Mouse (Mus musculus): Measurements from ENCODE around the gene Tfec. TPM values are rescaled to one million over a fixed set of nuclear protein-coding genes. Genes with fewer than 3 reads are reported as not detected.

Gene Tfec
- not detected for total RNA-seq (2021)
- long read RNA-seq: 0 reads

- DNase-seq (ENCODE audit: low spot score in 2 of 2): no peak
Observed at GRCm38 (mm10) chr6:16898251-16898862, at the start of gene Tfec. Gene Tfec, minus strand, starts transcription at chr6:16898441.

- DNase-seq (ENCODE audit: low spot score in 2 of 2): no peak
Observed at GRCm38 (mm10) chr6:16947837-16948236, 49.6 kb upstream of the Tfec start.

- DNase-seq (ENCODE audit: low spot score in 2 of 2): no peak
Observed at GRCm38 (mm10) chr6:16943513-16943912, 45.3 kb upstream of the Tfec start.

- no peak for DNase-seq (ENCODE audit: low spot score in 2 of 2)
Observed at GRCm38 (mm10) chr6:16942433-16942832, 44.2 kb upstream of the Tfec start.

- no peak for DNase-seq (ENCODE audit: low spot score in 2 of 2)
Observed at GRCm38 (mm10) chr6:16931059-16931458, 32.8 kb upstream of the Tfec start.

GRCm38 (mm10) chr6:16920111-16920656 lies 21.9 kb upstream of the Tfec start:
- no peak for DNase-seq (ENCODE audit: low spot score in 2 of 2)

- DNase-seq (ENCODE audit: low spot score in 2 of 2): no peak
Observed at GRCm38 (mm10) chr6:16891819-16892218, 6.4 kb downstream of the Tfec start.

- DNase-seq (ENCODE audit: low spot score in 2 of 2): no peak
Observed at GRCm38 (mm10) chr6:16883537-16884307, 14.5 kb downstream of the Tfec start.

- no peak for DNase-seq (ENCODE audit: low spot score in 2 of 2)
Observed at GRCm38 (mm10) chr6:16874021-16874542, 24.2 kb downstream of the Tfec start.

- DNase-seq (ENCODE audit: low spot score in 2 of 2): no peak
Observed at GRCm38 (mm10) chr6:16870067-16870466, 28.2 kb downstream of the Tfec start.

GRCm38 (mm10) chr6:16868314-16868713 lies 29.9 kb downstream of the Tfec start:
- no peak for DNase-seq (ENCODE audit: low spot score in 2 of 2)

- no peak for DNase-seq (ENCODE audit: low spot score in 2 of 2)
Observed at GRCm38 (mm10) chr6:16862753-16863508, 35.3 kb downstream of the Tfec start.

- no peak for DNase-seq (ENCODE audit: low spot score in 2 of 2)
Observed at GRCm38 (mm10) chr6:16862050-16862449, 36.2 kb downstream of the Tfec start.

GRCm38 (mm10) chr6:16855879-16856545 lies 42.2 kb downstream of the Tfec start:
- DNase-seq (ENCODE audit: low spot score in 2 of 2): no peak

- DNase-seq (ENCODE audit: low spot score in 2 of 2): no peak
Observed at GRCm38 (mm10) chr6:16854977-16855376, 43.3 kb downstream of the Tfec start.

GRCm38 (mm10) chr6:16846521-16846920 lies 51.7 kb downstream of the Tfec start:
- no peak for DNase-seq (ENCODE audit: low spot score in 2 of 2)

GRCm38 (mm10) chr6:16835631-16836030 lies 62.6 kb downstream of the Tfec start:
- no peak for DNase-seq (ENCODE audit: low spot score in 2 of 2)

- no peak for DNase-seq (ENCODE audit: low spot score in 2 of 2)
Observed at GRCm38 (mm10) chr6:16828304-16828703, 69.9 kb downstream of the Tfec start.

- DNase-seq (ENCODE audit: low spot score in 2 of 2): no peak
Observed at GRCm38 (mm10) chr6:16821985-16822384, 76.3 kb downstream of the Tfec start.

GRCm38 (mm10) chr6:16806302-16806701 lies 91.9 kb downstream of the Tfec start:
- DNase-seq (ENCODE audit: low spot score in 2 of 2): no peak

GRCm38 (mm10) chr6:16797669-16798068 lies 100.6 kb downstream of the Tfec start:
- DNase-seq (ENCODE audit: low spot score in 2 of 2): peak; percentile 3 to 63

Data from layer of hippocampus, adult 18-20 months (tissue).